Mouse (Mus musculus) layer of hippocampus, adult 11-12 months (tissue): ENCODE measurements around the gene Fbxo6.

Experiments used
- DNase-seq: peaks from one replicate; pipeline ENCODE4 v3.0.0; 2022; ENCODE audit warnings: low spot score

Fbxo6 gene

DNA sequence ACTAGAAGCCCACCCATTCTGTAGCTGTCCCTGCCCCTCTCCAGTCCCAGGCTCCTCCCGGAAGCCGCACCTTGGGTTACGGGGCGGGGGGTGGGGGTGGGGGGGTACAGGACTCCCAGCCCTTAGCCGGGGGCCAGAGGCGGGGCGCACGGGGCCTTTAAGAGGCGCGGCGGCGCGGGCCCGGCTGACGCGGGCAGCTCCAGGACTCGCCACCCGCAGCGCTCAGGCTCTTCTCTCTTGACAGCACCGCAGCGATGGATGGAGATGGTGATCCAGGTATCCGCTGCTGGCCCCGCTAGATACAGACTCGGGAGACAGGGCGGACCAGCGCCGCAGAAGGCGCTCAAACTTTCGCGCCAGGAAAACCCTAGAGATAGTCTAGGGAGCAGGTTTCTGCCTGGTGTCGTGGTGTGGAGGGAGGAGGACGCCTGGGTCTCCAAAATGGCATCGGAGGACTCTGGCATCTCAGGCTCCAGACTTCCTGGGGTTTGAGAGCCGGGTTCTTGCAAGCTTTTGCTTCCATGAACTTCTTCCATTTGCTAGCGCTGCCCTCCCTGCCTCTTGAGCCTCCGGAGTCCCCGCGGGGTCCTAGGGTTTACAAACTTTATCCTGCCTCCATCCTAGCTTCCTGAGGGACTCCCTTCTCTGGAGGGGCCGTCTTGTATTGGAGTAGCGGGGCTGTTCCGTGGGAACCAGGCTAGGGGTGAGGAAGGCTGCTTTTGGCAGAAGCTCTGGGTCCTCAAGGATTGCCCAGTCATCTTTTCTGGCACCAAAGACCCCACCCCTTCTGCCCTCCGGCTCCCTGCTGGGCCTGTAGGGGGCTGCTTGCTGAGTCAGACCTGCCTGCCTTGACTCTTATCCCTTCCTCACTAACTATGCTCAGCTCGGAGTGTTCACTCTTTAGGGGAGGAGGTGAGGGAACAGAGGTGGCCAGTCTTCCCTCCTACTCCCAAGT lies 8.8 kb upstream of the Fbxo6 start, which contains the start of the genes Fbxo44 and Fbxo2:
Gene Fbxo44 (minus strand): TSS at position 47 of the 955 bp plus-strand sequence.
Gene Fbxo2 (plus strand): TSS at position 186 of the 955 bp plus-strand sequence.
- peak; percentile 59 for DNase-seq

DNA sequence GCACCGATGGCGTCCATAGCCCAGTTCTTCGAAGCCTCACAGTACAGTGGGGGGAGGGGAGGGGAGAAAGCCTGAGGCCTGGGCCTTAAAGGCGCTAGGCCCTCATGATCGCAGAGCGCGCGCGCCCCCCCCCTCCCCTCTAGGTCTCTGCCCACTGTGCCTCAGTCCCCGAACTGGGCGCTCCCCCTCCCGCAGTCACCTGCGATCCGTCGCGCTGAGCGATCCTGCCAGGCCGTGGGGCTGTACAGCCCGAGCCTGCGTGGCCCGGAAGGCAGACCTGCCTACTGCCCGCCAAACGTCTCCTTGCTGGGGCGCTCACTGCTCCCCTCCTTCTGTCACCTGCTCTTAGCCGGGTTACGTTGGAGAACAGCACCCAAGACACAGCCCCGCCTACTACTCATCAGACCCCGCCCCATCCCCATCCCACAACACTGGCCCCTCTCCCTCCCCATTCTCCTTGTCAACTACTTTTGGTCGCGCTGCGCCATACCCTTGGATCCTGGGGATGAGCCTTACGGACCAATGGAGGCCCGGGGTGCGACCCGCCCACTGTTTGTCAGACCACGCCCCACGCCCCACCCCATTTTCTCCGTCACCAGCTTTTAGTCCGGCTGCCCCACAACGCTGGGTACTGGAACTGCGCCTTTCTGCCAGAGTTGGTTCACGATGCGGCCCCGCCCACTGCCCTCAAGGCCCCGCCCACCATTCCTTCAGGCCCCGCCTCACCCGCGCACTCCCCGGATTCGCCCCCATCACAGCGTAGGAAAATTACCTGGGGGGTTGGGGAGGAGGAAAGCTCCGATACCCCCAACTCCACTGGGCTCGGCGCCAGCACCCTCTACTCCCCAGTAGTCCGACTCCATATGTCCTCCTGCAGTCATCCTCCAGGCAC lies 7.8 kb upstream of the Fbxo6 start:
- peak; percentile 99 for DNase-seq

DNA sequence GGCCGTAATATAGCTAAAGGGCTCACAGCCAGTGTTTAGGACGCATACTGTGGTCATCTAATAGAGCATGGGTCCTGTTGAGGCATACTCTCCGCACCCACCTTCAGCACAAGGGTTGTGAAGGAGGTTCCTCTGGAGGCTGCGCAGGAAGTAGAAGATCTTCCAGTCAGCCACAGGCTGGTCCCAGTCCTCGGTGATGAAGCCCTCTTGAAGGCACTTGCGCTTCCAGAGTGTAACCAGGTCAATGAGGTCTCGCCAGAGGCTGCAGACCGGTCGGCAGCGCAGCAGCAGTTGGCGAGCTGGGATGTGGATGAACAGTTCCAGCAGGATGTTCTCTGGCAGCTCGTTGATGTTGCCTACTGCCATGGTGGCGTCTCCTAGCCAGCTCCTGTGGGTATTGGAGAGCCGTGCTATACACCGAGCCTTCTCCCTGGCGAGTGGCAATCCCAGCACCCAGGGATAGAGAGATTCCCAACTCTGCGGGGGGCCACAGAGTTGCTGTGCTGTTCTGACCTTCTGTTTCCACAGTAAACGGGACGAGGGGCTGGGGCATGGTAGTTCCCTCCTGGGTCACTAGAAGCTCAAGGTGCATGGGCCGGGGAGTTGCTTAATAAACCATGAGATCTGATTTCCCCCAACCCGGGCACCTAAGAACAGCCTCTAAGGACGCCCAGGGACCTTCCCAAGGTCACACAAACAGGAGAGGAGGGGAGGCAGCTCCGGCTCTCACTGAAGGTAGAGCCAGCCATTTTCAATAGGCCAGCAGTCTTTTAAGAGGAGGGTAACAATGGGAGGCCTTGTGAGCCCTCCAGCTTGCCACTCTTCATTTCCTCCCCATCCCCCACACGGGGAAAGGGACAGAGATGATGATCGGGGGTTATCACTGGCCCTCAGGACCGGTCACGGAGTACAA lies 6.8 kb upstream of the Fbxo6 start:
- DNase-seq = peak; percentile 63

DNA sequence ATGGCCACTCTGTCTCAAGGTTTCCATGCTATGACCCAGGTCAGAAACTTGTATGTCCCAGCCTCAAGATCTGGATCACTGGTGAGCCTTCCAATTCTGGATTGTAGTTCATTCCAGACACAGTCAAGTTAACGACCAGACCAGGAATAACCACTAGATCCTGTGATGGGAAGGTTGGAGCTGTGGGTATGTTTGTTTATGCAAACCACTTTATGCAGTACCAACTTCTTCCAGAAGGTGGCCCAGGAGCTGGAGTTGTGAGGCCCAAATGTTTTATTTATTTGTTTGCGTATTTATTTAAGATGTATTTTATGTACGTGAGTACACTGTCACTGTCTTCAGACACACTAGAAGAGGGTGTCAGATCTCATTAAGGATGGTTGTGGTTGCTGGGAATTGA lies 3.0 kb upstream of the Fbxo6 start:
- DNase-seq = peak; percentile 75

DNA sequence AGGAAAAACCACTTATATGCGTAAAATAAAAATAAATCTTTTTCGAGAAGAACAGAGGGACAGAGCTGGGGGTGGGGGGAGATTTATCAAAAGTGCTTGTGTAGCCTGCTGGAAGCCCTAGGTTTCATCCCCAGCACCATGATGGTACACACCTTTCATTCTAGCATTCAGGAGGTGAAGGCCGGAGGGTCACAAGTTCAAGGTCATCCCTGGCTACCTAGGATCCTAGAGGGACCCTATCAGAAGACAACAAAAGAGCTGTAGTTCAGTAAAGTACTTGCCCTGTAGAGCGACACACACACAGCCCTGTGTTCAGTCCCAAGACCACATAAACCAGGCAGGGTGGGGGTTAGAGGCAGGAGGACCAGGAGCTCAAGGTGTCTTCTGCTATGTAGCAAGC lies 2.1 kb upstream of the Fbxo6 start:
- no peak for DNase-seq

DNA sequence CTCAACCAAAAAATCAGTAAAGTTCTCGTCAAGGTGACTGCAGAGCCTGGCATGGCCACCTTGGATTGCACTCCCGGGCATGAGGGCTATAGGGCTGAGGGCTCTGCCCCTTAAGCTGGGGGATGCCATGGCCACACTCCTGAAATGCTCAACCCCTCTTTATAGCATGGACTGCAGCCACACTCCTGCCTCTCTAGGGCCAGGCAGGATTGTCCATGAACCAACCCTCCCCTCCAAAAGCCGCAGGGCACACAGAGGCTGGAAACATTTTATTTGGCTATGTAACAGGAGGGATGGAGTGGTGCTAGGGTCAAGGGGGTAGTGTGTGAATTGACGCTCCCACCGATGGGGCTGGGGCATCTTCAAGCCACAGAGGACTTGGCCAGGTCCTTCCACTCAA lies 607 bp upstream of the Fbxo6 start:
- no peak for DNase-seq

DNA sequence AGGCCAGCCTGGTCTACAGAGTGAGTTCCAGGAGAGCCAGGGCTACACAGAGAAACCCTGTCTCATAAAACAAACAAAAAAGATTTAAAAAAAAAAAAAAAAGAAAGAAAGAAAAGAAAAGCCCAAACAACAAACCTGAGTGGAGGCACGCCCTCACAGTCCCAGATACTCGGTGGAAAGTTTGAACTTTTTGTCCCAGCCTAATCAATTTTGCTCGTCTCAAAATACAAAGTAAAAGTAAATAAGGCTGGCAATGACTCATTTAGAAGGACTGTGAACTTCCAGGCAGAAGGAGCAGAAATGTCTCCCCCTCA lies 1.0 kb downstream of the Fbxo6 start:
- no peak for DNase-seq

DNA sequence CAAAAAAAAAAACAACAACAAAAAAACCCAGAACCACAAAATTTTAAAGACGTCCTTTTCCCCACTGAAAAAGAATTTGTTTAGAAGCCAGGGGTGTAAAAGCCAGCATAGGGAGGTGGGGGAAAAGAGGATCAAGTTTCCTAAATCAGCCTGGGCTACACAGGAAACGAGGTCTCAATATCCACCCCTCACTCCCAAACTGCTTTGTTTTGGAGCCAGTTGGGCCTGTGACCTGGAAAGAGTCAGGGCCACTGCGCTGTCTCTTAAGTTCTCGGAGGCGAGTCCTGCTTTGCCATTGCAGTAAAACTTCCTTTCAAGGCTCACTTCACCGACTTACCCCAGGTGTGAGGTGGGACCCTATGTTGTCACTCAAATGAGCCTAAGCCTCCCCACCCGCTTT lies 1.7 kb downstream of the Fbxo6 start:
- no peak for DNase-seq

DNA sequence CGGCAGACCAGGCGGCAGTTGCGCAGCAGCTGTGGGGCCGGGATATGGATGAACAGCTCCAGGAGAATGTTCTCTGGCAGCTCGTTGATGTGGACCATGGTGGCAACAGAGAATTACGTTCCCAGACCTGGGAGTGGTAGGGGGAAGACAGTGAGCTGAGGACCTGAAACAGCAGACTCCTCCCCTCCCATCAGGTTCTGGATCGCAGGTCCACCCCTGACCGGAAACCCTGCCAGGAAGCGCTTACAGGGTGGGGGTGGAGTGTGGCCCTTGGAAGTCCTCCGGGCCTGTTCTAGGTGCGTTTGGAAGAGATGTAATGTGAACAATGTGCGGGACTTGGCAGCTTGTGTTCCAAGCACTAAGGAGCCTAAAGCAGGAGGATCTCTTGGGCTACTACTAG lies 2.4 kb downstream of the Fbxo6 start:
- no peak for DNase-seq

DNA sequence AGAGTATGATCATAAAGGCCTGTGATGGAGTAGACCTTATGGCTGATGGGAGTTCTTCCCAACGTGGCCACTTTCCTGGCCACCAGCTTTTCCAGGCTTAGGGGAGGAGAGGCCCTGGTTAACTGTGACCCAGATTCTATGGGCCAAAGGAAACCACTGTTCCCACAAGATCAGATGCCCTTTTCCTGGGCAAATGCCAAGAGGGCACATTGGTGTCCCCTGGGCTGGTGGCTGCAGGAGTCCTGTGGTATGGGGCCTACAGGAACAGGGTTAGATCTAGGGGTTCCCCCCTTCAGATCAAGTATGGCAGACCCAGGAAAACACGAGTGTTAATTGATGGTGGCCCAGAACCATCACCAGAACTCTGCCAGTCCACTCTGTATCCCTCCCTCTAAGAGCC lies 4.2 kb downstream of the Fbxo6 start:
- no peak for DNase-seq

DNA sequence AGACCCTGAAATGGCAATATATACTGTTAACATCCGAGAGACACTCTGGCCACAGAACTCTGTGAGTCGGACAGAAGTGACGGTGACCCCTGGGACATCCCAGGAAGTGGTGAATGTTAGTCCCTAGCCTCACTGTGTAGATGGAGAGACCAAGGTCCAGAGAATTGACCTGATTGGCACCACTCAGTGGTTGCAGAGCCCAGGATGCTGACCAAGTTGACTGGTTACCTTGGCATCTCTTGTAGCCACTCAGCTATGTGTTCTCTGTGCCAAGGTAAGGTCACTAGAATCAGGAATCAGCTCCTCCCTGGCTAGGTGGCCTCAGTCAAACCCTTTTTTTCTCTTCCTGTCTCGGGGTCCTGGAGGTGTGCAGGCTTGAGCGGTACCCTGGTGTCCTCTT lies 8.2 kb downstream of the Fbxo6 start:
- no peak for DNase-seq

DNA sequence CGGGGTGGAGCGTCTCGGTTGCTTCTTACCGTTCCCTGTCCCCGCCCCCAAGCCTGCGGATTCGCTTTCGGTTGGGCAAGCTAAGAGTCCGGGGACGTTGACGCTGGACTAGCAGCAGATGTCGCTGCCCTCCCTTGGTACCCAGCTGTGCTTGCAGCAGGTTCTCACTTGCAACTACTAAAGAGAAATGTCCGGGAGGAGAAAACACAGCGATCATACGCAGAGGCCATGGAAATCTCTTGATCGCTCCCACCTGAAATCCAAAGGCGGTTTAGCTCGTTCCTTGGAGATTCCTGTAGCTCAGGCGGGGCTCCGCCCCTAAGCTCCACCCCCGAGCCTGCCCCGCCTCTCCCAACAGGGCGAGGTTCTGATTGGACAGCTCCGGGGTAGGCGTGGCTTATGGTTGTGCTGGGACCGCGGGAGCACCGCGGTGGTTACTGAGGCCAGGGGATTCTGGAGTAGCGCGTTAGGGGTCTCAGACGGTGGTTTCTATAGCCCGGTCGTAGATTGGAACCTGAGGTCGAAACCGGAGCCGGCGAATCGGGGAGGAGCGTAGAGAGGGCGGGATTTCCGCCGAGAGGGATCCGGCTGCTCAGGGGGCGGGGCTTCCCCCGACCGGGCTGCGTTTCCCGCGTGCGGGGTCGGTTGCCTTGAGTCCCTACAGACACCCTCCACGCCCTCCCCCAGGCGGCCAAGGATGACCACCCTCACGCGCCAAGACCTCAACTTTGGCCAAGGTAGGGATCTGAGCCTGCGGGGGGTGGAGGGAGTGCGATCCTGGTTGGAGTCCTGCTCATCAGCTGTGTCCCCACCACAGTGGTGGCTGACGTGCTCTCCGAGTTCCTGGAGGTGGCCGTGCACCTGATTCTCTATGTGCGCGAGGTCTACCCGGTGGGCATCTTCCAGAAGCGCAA lies 11.6 kb downstream of the Fbxo6 start:
- peak; percentile 93 for DNase-seq

DNA sequence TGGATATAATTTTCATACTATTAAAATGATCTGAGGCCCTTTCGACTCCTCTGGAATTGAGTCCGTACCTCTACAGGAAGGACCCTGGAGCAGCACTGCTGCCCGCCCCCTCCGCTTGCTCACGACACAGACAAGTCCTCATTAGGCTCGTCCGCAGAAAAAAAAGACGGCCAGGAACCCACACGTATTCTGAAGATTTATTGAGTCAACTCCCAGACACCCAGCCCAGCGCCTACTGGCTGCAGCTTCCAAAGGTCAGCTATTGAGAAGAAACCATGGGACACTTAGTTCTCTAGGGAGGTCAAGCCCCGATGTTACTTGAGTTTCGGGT lies 12.2 kb downstream of the Fbxo6 start:
- DNase-seq = no peak

DNA sequence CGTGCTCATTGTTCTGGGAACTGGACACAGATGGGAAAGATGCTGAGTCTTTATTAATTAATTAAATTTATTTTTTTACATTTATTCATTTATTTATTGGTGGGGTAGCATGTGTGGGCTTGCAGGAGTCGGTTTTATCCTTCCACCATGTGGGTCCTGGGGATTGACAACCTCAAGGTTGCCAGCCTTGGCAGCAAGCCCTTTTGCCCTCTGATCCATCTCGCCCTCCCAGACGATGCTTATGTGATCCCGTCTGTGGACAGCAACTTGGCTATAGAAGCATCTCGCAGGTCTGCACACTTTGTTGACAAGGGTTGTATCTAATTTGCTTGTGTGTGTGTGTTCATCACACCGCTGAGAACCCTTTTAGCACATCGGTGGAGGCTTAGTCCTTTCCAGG lies 14.4 kb downstream of the Fbxo6 start:
- DNase-seq = no peak

DNA sequence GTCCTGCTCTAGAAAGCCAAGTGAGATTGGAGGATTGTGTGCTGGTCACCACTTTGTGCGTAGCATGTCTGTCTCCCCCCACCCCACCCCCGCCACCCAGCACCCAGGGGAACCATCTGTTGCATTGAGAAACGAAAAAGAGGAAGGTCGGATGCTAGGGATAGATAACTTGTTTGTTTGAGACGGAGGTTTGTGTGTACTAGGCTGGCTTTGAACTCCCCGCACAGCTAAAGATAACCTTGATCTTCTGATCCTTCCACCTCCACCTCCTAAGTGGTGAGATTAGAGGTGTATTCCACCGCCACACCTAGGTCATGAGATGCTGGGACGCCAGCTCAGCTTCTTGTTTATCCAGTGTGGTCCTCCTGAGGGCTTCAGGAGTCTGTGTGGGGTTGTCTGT lies 17.0 kb downstream of the Fbxo6 start:
- no peak for DNase-seq

DNA sequence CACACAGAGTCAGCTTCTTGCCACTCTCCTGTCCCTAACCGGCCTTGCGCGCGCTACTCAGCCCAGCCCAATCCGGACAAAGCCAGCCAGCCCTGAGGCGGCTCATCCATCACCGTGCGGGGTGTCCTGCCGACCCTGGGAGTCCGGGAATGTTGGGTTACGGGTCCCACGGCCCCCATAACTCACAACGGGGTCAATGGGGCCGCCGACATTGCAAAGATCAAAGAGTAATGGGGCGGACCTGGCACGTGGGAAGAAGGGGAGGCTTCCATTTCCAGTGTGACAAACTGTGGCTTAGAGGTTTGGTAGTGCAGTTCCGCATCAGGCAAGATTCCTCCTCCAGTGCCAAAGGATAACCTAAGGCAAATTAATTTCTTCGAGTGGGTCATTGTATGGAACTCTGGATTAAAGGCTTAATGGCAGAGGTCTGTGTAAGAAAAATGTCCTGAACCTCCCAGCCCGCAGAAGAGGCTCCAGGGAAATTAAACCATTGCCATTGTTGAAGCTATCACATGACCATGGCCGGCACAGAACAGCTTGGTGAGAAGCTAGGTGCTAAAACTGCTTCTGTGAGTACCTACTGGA lies 20.4 kb downstream of the Fbxo6 start:
- no peak for DNase-seq

DNA sequence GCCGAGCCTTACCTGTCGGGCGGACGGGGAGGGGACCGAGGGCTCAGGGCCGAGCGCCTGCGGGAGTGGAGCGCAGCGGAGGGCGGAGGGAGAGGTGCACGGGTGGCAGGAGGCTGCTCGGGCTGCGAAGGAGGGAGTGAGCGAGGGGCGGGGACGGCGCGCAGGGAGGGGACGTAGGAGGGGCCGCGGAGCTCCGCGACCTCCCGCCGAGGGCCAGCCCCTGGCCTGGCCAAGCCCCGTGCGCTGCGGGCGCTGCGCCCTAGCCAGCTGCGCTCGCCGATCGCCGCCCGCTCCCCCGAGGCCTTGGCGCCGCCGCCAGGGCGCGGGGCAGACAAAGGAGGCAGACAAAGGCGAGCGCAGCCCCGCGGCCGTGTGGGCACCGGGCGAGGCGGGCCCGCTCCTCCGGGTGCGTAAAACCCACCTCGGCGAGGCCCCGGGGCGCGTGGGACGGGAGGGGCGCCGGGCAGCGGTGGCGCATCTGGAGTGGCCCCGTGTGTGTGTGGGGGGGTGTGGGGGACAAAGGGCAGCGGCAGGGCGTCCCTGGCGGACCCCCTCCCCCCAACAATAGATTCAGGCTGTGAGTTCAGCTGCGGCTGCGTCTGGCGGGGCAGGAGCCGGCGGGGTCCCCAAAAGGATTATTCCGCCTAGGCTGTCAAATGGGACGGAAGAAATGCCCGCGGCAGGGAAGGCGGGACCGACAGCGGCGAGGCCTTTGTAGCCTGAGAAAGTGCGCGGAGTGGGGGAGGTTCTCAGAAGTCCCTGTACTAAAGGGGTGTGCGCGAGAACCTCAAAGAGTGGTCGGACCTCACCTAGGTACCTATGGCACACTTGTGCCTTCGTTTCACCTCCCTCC lies 21.2 kb downstream of the Fbxo6 start, which contains the start of gene Draxin:
Gene Draxin (minus strand): TSS at position 138 of the 853 bp plus-strand sequence.
- no peak for DNase-seq

DNA sequence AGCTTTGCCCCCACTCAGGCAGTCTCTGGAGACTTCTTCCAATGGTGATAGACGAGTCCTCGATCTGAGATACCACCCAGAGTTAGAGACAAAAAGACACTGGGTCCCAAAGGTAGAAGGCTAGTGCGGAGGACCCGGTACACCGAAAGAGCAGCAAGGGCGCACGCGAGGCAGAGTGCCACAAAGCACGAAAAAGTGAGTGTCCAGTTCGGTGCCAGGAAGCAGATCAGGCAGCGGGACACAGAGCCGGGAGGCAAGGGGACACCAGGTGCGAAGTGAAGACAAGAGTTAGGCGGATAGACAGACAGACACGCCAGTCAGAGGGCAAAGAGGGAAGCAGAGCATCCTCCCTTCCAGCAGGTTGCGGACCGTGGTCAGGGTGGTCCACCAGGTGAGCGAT lies 21.8 kb downstream of the Fbxo6 start, which contains the start of gene Mad2l2:
Gene Mad2l2 (plus strand): TSS at position 252 of the 400 bp plus-strand sequence.
- DNase-seq = no peak

DNA sequence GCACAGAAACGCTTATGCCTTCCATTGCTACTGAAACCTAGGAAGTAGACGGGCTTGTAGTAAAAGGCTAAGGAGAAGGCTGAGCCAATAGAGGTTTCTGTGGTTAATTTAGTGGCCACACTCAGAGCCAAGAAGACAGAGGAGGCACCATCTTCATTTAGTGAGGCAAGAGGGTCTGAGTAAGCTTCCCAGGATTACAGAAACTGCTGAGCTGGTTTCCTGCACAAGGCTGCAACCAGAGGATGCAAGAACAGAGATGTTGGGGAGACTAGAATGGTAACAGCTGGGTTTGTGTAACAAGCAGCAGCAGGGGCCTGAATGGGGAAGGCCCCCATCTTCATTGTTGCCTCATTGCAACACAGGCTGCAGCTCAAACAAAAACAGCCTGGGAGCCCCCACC lies 23.3 kb downstream of the Fbxo6 start:
- DNase-seq = no peak
